Comparison of ENCODE assay signal across 8 mouse cellular contexts in genomic region chr8:120971691-120972469, GRCm38 (mm10).
DNase-seq lines count a peak whose midpoint lies in the region; ATAC-seq and TF ChIP-seq lines count a peak whose summit lies in the region.

No protein-coding gene starts in this region.

- H3K4me3 ChIP-seq in E14TG2a.4 (replicated peaks; ENCODE audit: low read length) (peak overlapping the region; percentile 61), myocyte (no peak overlapping the region)
- peak overlapping the region; percentile 34 for H3K4me3 ChIP-seq in hindbrain, embryonic 13.5 days
- H3K4me3 ChIP-seq in limb, embryonic 14.5 days (replicated peaks; ENCODE audit: low read length): peak overlapping the region; percentile 27

- DNase-seq in adrenal gland, adult 8-10 months: peak; percentile 46
- DNase-seq in gastrocnemius, adult 18-20 months (ENCODE audit: low spot score): peak; percentile 69
- DNase-seq in limb, embryonic 14.5 days (ENCODE audit: low spot score): no peak

- no peak for ATAC-seq in hindbrain, embryonic 13.5 days (ENCODE audit: low FRiP score)
- peak; percentile 39; the same call in 1 of the 2 replicates for ATAC-seq in limb, embryonic 14.5 days (ENCODE audit: low FRiP score, low read depth)
- no peak for ATAC-seq in activated CD4-positive, CD25-positive, alpha-beta regulatory T cell, adult 4 months
- ATAC-seq in megakaryocyte-erythroid progenitor cell, adult 5-6 weeks (replicated peaks; ENCODE audit: low FRiP score, low TSS enrichment, poor library complexity, severe bottlenecking): no peak

- no peaks in the 10 kb centered on the region for H3K9me3 ChIP-seq in E14TG2a.4 (ENCODE audit: low read length)
- H3K9me3 ChIP-seq in hindbrain, embryonic 13.5 days: no peaks in the 10 kb centered on the region
- H3K9me3 ChIP-seq in limb, embryonic 14.5 days (ENCODE audit: control insufficient read depth, low read length): no peaks in the 10 kb centered on the region

- H3K4me2 ChIP-seq in hindbrain, embryonic 13.5 days: peak overlapping the region; percentile 61
- peak overlapping the region; percentile 52 for H3K4me2 ChIP-seq in limb, embryonic 14.5 days (replicated peaks; ENCODE audit: low read depth, low read length, severe bottlenecking)
- H3K4me2 ChIP-seq in myocyte (ENCODE audit: low read depth): peak overlapping the region; percentile 53

- H3K27ac ChIP-seq in hindbrain, embryonic 13.5 days: no peak overlapping the region
- no peak overlapping the region for H3K27ac ChIP-seq in limb, embryonic 14.5 days (replicated peaks; ENCODE audit: low read depth, low read length)

- WGBS in hindbrain, embryonic 13.5 days: 22% methylated on average over 34 of the region's 34 CpGs
- 23% methylated on average over 34 of the region's 34 CpGs for WGBS in limb, embryonic 14.5 days

- peaks cover 63% of the 10 kb centered on the region for H3K27me3 ChIP-seq in E14TG2a.4 (ENCODE audit: insufficient read depth, low read length)
- peaks cover 82% of the 10 kb centered on the region for H3K27me3 ChIP-seq in hindbrain, embryonic 13.5 days
- peaks cover 32% of the 10 kb centered on the region for H3K27me3 ChIP-seq in limb, embryonic 14.5 days (ENCODE audit: control insufficient read depth, insufficient read depth, low read length)
- peaks cover 72% of the 10 kb centered on the region for H3K27me3 ChIP-seq in myocyte (ENCODE audit: control insufficient read depth, insufficient read depth, insufficient read length)

- TF ChIP-seq CTCF in E14TG2a.4 (conservative IDR thresholded peaks at IDR 0.05; ENCODE audit: low read length): no peak

- peak overlapping the region; percentile 65 for H3K9ac ChIP-seq in hindbrain, embryonic 13.5 days
- H3K9ac ChIP-seq in limb, embryonic 14.5 days (ENCODE audit: low read depth, low read length, severe bottlenecking): peak overlapping the region; percentile 36

- H3K79me2 ChIP-seq in myocyte (ENCODE audit: control insufficient read depth, insufficient read depth): no peaks in the 10 kb centered on the region

- H3K36me3 ChIP-seq in E14TG2a.4 (ENCODE audit: insufficient read depth, low read length): no peaks in the 10 kb centered on the region
- H3K36me3 ChIP-seq in hindbrain, embryonic 13.5 days: no peaks in the 10 kb centered on the region
- H3K36me3 ChIP-seq in limb, embryonic 14.5 days (ENCODE audit: control insufficient read depth, insufficient read depth, low read length): no peaks in the 10 kb centered on the region
- no peaks in the 10 kb centered on the region for H3K36me3 ChIP-seq in myocyte (ENCODE audit: control insufficient read depth, insufficient read depth)

- H3ac ChIP-seq in myocyte (ENCODE audit: control insufficient read depth, insufficient read length): no peak overlapping the region

- TF ChIP-seq POLR2A in limb, embryonic 14.5 days (IDR thresholded peaks at IDR 0.05; ENCODE audit: borderline replicate concordance, extremely low read depth, insufficient read depth, insufficient read length): no peak
- no peak for TF ChIP-seq POLR2A in myocyte (IDR thresholded peaks at IDR 0.05; ENCODE audit: insufficient read length, low read depth)

- H3K4me1 ChIP-seq in E14TG2a.4 (replicated peaks; ENCODE audit: low read depth, low read length): peaks cover 23% of the 10 kb centered on the region
- peaks cover 15% of the 10 kb centered on the region for H3K4me1 ChIP-seq in hindbrain, embryonic 13.5 days (replicated peaks)
- peaks cover 8% of the 10 kb centered on the region for H3K4me1 ChIP-seq in limb, embryonic 14.5 days (ENCODE audit: control insufficient read depth, insufficient read depth, low read length)

TF ChIP-seq in myocyte, 11 proteins besides CTCF, POLR2A, EP300 and RAD21:
- TF ChIP-seq MYOG (IDR thresholded peaks at IDR 0.05; ENCODE audit: control insufficient read depth in 1 of 3, insufficient read depth in 1 of 3, insufficient read length in 2 of 3, low read depth in 2 of 3) (no peak), MAX (IDR thresholded peaks at IDR 0.05; ENCODE audit: low read depth) (no peak), TCF3 (IDR thresholded peaks at IDR 0.05; ENCODE audit: insufficient read length, low read depth) (no peak), MYOD1 (IDR thresholded peaks at IDR 0.05; ENCODE audit: control insufficient read depth in 1 of 3, insufficient read length in 2 of 3, low read depth in 2 of 3) (no peak), CEBPB (IDR thresholded peaks at IDR 0.05; ENCODE audit: insufficient read depth, poor library complexity, severe bottlenecking) (no peak), SRF (IDR thresholded peaks at IDR 0.05; ENCODE audit: control insufficient read depth, insufficient read length, low read depth) (no peak), USF1 (IDR thresholded peaks at IDR 0.05; ENCODE audit: low read depth) (no peak)
TF ChIP-seq in myocyte: peak in this region for 0.
